In the genomic region with DNA sequence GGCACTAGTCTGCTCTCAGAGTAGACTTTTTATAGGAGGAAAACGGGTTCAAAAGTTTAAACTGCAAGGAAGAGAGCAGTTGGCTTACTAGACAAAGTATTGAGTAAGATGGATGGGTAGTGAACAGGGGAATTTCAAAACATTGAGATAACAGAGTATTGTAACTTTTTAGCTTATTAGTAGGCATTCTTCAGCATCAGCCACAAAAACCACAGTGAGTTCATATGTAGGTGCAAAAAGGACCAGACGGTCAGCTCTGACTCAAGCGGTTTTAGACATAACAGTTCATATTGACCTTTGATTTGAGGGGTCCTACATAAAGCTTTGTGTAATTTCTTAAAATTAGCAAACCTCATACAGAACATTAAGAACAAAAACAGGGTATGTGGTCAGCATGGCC, we compare ENCODE assay signal across 24 mouse cellular contexts. TPM values are rescaled to one million over a fixed set of nuclear protein-coding genes. Genes with fewer than 3 reads are reported as not detected.
"Had no signal": no experiment of that assay in that cellular context is flagged by ENCODE, and none has a peak within 500 bp of the region (broad histone marks: within the 10 kb centered on the region; RNA-seq: fewer than 3 reads in every experiment).

No protein-coding gene starts in this region.

- ATAC-seq: hindbrain, embryonic 16.5 days; inflammation-experienced regulatory T-cells, adult 6 months; intestine, embryonic 15.5 days; intestine, postnatal 0 days had no signal

- H3K27ac ChIP-seq: heart, adult 2 months; heart, embryonic 13.5 days; heart, embryonic 15.5 days; hindbrain, embryonic 14.5 days; intestine, embryonic 15.5 days; layer of hippocampus, adult 2 months; left cerebral cortex, adult 2 months; limb, embryonic 12.5 days had no signal

- H3K4me2 ChIP-seq: heart, embryonic 11.5 days; heart, embryonic 13.5 days; heart, embryonic 15.5 days; hindbrain, embryonic 14.5 days; intestine, embryonic 15.5 days; limb, embryonic 12.5 days had no signal

- H3K4me3 ChIP-seq: heart, adult 2 months; heart, embryonic 13.5 days; heart, embryonic 15.5 days; intestine, embryonic 15.5 days; layer of hippocampus, adult 2 months; left cerebral cortex, adult 2 months; limb, embryonic 12.5 days had no signal

- H3K36me3 ChIP-seq: heart, embryonic 13.5 days; heart, embryonic 15.5 days; intestine, embryonic 15.5 days; limb, embryonic 12.5 days had no signal

- DNase-seq: gastrocnemius, postnatal 14 days; gastrocnemius, postnatal 36 days; heart, adult 11 months; heart, adult 2 months; heart, postnatal 14 days; heart, postnatal 36 days; kidney, adult 18-20 months; kidney, adult 8-10 months; kidney, postnatal 10 days; kidney, postnatal 25 days; kidney, postnatal 4 days; left cerebral cortex, postnatal 4 days; liver had no signal

- H3K9me3 ChIP-seq: heart, embryonic 13.5 days; heart, embryonic 15.5 days; intestine, embryonic 15.5 days had no signal

- H3K9ac ChIP-seq: heart, embryonic 13.5 days; heart, embryonic 15.5 days; hindbrain, embryonic 14.5 days; intestine, embryonic 15.5 days; limb, embryonic 12.5 days had no signal

RNA-seq across cellular contexts. Expression of gene Fcgr4, which starts 42.8 kb away (rescaled TPM):
- polyA plus RNA-seq: heart, embryonic 11.5 days; inflammation-experienced regulatory T-cells, adult 6 months had no signal
